Mouse (Mus musculus) liver, embryonic 14.5 days (tissue): ENCODE measurements at regions not wholly inside any gene's neighbourhood (a gene's known extent, or its start where the extent isn't known, plus 50 kb on each side); places are given as distances from the start of the nearest gene placed in this dataset.

Experiments used
- ATAC-seq: fragments of 200-750 bp; cut with Nextera tagmentation; 2 replicates; pipeline ENCODE4 v1.8.0; 2017; ENCODE audit warnings: moderate number of reproducible peaks, mild to moderate bottlenecking, moderate library complexity; ENCODE audit not compliant: insufficient read depth
- DNase-seq, 3 experiments: peaks; one replicate each; pipeline ENCODE4 v3.0.0-alpha.2; 2012 to 2013; ENCODE audit warnings: low read depth in 3 of 3, low spot score in 3 of 3
- H3K27ac ChIP-seq: fragments of 300-500 bp; sonication (generic); 2 replicates; pipeline ENCODE4 v1.5.1; 2014; ENCODE audit warnings: moderate library complexity, mild to moderate bottlenecking, control low read depth, inconsistent platforms
- H3K27me3 ChIP-seq: fragments of 300-500 bp; sonication (generic); 2 replicates; pipeline ENCODE4 v1.6.1; 2014; ENCODE audit warnings: mild to moderate bottlenecking, low read length, moderate library complexity; ENCODE audit not compliant: control insufficient read depth, insufficient read depth
- H3K36me3 ChIP-seq: fragments of 300-500 bp; sonication (generic); replicated peaks from 2 replicates; pipeline ENCODE4 v1.6.1; 2014; ENCODE audit warnings: low read depth; ENCODE audit not compliant: control insufficient read depth, insufficient read depth
- H3K4me1 ChIP-seq, 2 experiments: fragments of 200-500 bp in 1 of 2; fragments of 300-500 bp in 1 of 2; sonication (generic) in 1 of 2; replicated peaks; 2 replicates each; pipeline ENCODE4 v1.6.1; 2012 to 2014; ENCODE audit warnings: antibody characterized with exemption in 1 of 2, inconsistent platforms in 1 of 2, low read length in 1 of 2; ENCODE audit not compliant: control insufficient read depth in 2 of 2, insufficient read depth in 2 of 2
- H3K4me2 ChIP-seq: fragments of 300-500 bp; sonication (generic); 2 replicates; pipeline ENCODE4 v1.6.1; 2014; ENCODE audit warnings: low read depth, mild to moderate bottlenecking, control low read depth, moderate library complexity
- H3K4me3 ChIP-seq, 2 experiments: fragments of 200-500 bp in 1 of 2; fragments of 300-500 bp in 1 of 2; sonication (generic) in 1 of 2; 2 replicates each; pipeline ENCODE4 v1.5.1; 2012 to 2014; ENCODE audit warnings: low read depth in 2 of 2, low read length in 2 of 2, mild to moderate bottlenecking in 2 of 2, control low read depth in 1 of 2, inconsistent platforms in 1 of 2, moderate library complexity in 1 of 2; ENCODE audit not compliant: insufficient read depth in 1 of 2
- H3K9ac ChIP-seq: fragments of 300-500 bp; sonication (generic); replicated peaks from 2 replicates; pipeline ENCODE4 v1.6.1; 2014; ENCODE audit warnings: mild to moderate bottlenecking, control low read depth, moderate library complexity
- H3K9me3 ChIP-seq: fragments of 300-500 bp; sonication (generic); 2 replicates; pipeline ENCODE4 v1.6.1; 2016; ENCODE audit warnings: low read length, mixed read lengths; ENCODE audit not compliant: control insufficient read depth
- CTCF ChIP-seq: IDR thresholded peaks from 2 replicates; pipeline ENCODE4 v1.5.1; 2016; ENCODE audit warnings: antibody characterized with exemption, low read depth, control low read depth
- EP300 ChIP-seq: IDR thresholded peaks from 2 replicates; pipeline ENCODE4 v1.6.1; 2016; ENCODE audit warnings: antibody characterized with exemption, low read depth
- WGBS: fragments of 180-500 bp; shearing (Covaris S2); extraction: QIAGEN DNeasy Blood & Tissue Kit; methylation state at CpG from one replicate; pipeline ENCODE4 v1.1.7; 2014; ENCODE audit not compliant: insufficient replicate concordance; 5-methylcytosine and 5-hydroxymethylcytosine counted together

GRCm38 (mm10) chr3:128723100-128723499 lies 476.6 kb upstream of the Pitx2 start:
- Histone ChIP-seq H3K4me3 (no peak overlapping the region), H3K9me3 (no peaks in the 10 kb centered on the region), H3K27me3 (no peaks in the 10 kb centered on the region), H3K27ac (no peak overlapping the region), H3K4me1 (no peaks in the 10 kb centered on the region), H3K9ac (no peak overlapping the region), H3K4me2 (no peak overlapping the region), H3K36me3 (no peaks in the 10 kb centered on the region)
- TF ChIP-seq CTCF (no peak), EP300 (no peak)
- 59% methylated on average over 6 of the region's 6 CpGs for WGBS
- no peak for ATAC-seq
- DNase-seq = no peak

- WGBS = 60% methylated on average over 5 of the region's 5 CpGs
- H3K4me1 ChIP-seq = no peaks in the 10 kb centered on the region
- no peak for DNase-seq
- no peak overlapping the region for H3K9ac ChIP-seq
- H3K27me3 ChIP-seq = no peaks in the 10 kb centered on the region
- no peak for ATAC-seq
- no peaks in the 10 kb centered on the region for H3K36me3 ChIP-seq
- H3K4me3 ChIP-seq = no peak overlapping the region
- H3K27ac ChIP-seq = no peak overlapping the region
- H3K9me3 ChIP-seq = no peaks in the 10 kb centered on the region
- TF ChIP-seq EP300 (no peak), CTCF (no peak)
- no peak overlapping the region for H3K4me2 ChIP-seq
These were observed 479.4 kb upstream of the Pitx2 start for GRCm38 (mm10) chr3:128720276-128720675.

DNA sequence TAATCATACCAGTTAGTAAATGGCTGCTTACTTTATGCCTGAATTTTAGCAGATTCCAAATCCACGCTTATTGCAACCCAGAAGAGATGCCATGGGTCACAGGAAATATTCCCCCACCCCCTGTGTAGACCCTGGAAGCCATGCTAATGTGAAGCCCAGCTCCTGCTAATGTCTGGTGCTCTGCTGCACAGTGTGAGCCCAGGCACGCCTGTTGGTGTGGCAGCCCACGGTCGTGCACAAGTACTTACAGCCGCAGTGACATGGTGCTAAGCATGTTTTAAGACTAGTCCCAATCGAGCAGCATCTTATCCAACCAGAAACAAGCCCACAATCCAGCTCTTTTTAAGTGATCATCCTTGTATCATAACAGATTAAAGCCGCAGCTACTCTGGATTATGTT lies 480.5 kb upstream of the Pitx2 start:
- no peaks in the 10 kb centered on the region for H3K9me3 ChIP-seq
- no peaks in the 10 kb centered on the region for H3K36me3 ChIP-seq
- no peak overlapping the region for H3K4me2 ChIP-seq
- H3K4me3 ChIP-seq = no peak overlapping the region
- 67% methylated on average over 7 of the region's 7 CpGs for WGBS
- H3K27me3 ChIP-seq = no peaks in the 10 kb centered on the region
- no peak for DNase-seq
- no peak overlapping the region for H3K27ac ChIP-seq
- H3K4me1 ChIP-seq = no peaks in the 10 kb centered on the region
- no peak for ATAC-seq
- H3K9ac ChIP-seq = no peak overlapping the region
- TF ChIP-seq EP300 (no peak), CTCF (no peak)

DNA sequence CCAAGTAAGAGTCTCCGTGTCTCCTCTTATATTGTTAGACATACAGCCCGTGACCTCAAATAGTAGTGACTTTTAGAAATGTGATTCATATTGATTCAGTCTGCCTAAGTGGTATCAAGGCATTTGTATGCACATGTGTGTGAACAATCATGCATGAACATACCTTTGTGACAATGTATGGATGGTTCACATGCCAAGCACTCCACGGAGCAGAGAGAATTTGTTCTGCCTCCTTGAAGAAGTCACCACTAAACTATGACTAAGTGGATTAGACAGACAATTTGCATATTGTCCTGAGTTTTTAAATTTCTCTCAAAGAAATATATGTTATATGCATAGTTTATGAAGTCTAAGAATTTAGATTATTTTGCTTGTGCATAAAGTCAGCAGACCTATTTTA lies 492.4 kb upstream of the Pitx2 start:
- H3K27ac ChIP-seq = no peak overlapping the region
- no peak overlapping the region for H3K4me2 ChIP-seq
- no peaks in the 10 kb centered on the region for H3K27me3 ChIP-seq
- H3K9me3 ChIP-seq = no peaks in the 10 kb centered on the region
- H3K36me3 ChIP-seq = no peaks in the 10 kb centered on the region
- DNase-seq (no peak), ATAC-seq (no peak)
- H3K4me3 ChIP-seq = no peak overlapping the region
- TF ChIP-seq EP300 (no peak), CTCF (no peak)
- no peak overlapping the region for H3K9ac ChIP-seq
- no peaks in the 10 kb centered on the region for H3K4me1 ChIP-seq
- 71% methylated on average over 3 of the region's 3 CpGs for WGBS

DNA sequence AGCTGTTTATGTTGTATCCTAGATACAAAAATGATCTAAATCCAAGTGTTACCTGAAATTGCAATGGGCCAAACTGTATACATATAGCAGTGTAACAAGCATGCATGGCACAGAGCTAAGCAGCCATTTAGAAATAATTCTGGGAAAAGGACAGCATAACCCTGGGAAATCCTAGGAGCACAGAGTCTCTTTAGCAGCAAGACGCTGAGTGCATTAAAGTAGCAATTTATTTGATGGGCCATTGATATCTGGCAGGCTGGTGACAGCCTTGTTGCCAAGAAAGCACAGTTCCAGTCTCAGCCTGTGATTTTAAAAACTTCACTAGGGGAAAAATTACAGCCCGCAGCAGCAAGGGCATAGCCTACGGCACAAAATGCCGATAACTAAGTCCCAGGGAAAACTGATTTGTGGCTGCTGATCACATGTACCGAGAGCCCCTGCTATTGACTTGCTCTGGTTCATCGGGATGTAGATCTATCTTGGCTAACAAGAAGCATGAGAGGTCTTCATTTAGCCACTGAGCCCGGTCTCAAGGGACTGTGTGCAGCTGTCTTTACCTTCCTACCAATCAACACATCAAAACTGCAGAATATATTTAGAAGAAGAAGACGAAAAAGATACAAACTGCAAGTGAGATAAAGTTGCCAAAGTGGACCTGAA lies 531.1 kb upstream of the Pitx2 start:
- H3K9ac ChIP-seq = no peak overlapping the region
- no peaks in the 10 kb centered on the region for H3K27me3 ChIP-seq
- no peak overlapping the region for H3K27ac ChIP-seq
- TF ChIP-seq CTCF = no peak
- H3K4me2 ChIP-seq = no peak overlapping the region
- ATAC-seq = no peak
- 62% methylated on average over 8 of the region's 8 CpGs for WGBS
- H3K36me3 ChIP-seq = no peaks in the 10 kb centered on the region
- no peaks in the 10 kb centered on the region for H3K4me1 ChIP-seq
- no peaks in the 10 kb centered on the region for H3K9me3 ChIP-seq
- DNase-seq = no peak
- H3K4me3 ChIP-seq = no peak overlapping the region
